Mouse (Mus musculus) kidney, postnatal 10 days (tissue): ENCODE measurements around the gene Patl2.
"Not testable (repeated sequence)": the region's sequence is repeated elsewhere in the genome, so short reads cannot be mapped to it uniquely, and the experiment has no call there.

ENCODE experiments used
- DNase-seq: peaks from one replicate; pipeline ENCODE4 v3.0.0; 2021; ENCODE audit warnings: mixed read lengths

The Patl2 gene

DNA sequence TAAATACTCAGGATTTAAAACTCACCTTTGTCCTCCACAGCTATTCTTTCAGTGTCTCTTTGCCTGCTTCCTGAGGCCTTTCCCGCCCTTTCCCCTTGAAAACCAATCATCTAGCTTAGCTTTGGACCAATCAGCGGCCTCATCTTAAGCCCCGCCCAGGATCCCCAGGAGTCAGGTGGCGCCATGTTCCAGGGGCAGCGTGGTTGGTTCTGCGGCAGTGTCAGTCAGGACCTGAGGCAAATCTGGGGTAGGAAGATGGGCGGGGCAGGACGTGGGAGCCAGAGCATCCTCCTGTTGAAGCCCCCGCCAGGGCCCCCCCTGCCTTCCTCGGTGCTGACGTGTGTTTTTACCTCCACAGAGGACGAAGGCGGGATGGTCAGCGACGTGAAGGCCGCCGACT lies at the start of gene Patl2, which contains the start of gene Terb2:
TSS of gene Patl2 (minus strand) at position 84 of the 400 bp plus-strand sequence.
TSS of gene Terb2 (plus strand) at position 167 of the 400 bp plus-strand sequence.
- no peak for DNase-seq

DNA sequence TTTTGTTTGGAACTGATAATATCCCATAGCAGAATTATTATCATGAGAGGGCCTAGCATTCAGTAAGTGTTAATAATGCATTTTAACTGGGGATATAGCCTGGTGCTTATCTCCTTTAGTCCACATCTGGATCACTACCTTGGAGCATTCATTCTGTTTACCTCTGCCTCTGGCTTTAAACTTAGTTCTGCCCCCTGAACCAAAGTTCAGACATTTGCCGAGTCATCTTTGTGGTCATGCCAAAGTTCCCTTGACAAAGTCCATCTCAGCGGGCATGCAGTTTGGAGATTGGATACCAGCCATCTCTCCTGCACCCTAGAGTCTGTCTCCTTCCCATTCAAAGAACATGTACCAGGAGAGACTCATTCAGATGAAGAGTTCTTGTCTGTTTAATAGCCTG lies 49.4 kb upstream of the Patl2 start:
- DNase-seq = peak; percentile 53

DNA sequence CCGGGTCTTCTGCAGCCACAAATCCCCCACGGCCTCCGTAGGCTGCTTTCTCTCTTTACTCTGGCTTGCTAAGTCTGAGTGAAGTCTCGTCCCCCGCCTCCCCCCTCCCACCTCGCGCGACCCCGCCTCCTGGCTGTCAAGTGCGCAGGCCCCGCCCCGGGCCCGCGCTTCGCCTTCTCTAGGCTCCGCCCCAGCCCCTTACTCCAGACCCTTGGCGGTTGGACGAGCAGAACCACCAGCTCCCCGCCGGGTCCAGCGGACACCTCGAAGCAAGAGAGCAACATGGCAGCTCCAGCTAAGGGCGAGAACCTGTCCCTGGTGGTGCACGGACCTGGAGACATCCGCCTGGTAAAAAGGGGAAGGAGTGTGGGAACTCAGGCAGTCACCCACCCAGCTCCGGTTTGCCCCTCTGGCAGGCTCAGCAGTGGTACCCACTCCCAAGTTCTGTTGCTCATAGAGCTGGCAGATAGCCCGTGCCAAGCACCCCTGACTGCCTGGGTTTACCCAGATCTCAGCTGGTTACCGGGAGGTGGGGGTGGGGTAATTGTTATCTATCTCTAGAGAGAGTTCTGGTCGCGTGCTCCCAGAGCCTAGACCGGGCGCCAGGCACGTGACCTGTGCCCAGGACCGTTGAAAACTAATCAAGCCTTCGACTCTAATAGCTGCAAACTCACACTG lies 48.8 kb upstream of the Patl2 start, which contains the start of gene Sord:
TSS of gene Sord (plus strand) at position 139 of the 678 bp plus-strand sequence.
- DNase-seq = peak; percentile 90

DNA sequence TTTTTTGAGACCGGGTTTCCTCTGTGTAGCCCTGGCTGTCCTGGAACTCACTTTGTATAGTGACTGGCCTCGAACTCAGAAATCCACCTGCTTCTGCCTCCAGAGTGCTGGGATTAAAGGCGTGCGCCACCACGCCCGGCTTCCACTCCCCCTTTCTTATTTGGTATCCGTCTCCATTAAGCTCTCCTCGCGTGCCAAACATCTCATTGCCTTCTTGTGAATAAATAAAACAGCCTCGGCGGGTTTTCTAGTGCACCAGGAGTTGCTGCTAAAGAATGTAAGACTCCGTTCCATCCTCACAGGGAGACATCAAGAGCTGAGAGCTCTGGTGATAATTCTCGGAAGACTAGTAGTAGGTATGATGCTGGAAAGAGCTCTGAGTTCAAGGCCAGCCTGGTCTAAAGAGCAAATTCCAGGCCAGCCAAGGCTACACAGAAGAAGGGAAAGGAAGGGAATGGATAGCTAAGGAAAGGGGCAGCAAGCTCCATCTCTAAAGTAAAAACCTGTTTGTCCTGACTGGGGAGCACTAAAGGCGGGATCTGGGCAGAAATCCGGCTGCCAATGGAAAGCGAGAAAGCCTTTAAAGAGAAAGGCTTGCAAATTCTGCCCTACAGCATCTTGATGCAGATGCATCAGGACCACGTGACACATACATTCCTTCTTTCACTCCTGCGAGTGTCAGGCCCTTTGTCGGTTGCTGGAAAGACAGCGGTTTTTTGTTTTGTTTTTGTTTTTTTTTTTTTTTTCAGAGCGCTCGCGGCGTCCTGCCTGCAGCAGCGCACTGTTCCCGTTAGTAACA lies 48.0 kb upstream of the Patl2 start:
- peak; percentile 46 for DNase-seq

DNA sequence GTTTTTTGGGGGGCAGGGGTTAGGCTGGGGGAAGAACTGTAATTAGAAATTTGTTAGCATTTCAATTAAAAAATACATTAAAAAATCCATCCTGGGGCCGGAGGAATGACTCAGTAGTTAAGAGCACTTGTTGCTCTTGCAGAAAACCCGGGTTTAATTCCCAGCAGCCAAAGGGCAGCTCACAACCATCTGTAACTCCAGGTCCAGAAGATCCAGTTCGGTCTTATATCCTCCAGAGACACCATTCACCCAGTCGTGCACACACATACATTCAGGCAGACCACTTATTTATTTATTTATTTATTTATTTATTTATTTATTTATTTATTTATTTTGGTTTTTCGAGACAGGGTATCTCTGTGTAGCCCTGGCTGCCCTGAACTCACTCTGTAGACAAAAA lies 47.4 kb upstream of the Patl2 start:
- DNase-seq = no peak

DNA sequence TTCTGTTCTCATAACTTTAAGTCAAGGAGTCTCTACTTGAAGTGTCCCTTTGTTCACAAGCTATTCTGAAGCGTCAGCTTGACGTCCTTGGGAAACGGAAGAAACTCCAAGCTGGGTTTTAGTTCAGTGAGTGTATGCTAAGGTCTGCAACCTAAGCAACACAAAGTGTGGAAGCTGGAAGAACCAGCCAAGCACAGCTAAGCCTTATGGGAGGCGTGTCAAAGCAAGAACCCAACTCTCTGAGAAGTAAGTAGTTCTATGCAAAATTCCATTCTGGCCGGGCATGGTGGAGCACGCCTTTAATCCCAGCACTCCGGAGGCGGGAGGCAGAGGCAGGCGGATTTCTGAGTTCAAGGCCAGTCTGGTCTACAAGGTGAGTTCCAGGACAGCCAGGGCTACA lies 45.6 kb upstream of the Patl2 start:
- no peak for DNase-seq

DNA sequence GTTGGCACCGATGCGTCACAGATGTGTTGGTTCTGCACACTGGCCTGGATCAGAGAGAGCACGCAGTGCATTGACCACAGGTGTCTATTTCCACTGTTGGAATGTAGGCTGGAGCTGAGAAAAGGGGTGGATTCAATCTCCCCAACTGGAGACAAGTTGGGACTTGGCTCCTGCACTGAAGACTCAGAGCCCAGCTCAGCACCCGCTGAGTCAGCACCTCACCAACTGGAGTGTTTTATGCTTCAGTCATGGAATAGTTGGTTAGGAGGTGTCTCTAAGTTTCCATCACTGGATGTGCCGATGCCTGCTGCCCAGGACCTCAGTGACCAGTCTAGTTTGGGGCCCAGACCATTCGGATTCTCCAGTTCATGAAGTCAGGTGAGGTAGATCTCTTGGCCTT lies 44.4 kb upstream of the Patl2 start:
- DNase-seq = no peak

DNA sequence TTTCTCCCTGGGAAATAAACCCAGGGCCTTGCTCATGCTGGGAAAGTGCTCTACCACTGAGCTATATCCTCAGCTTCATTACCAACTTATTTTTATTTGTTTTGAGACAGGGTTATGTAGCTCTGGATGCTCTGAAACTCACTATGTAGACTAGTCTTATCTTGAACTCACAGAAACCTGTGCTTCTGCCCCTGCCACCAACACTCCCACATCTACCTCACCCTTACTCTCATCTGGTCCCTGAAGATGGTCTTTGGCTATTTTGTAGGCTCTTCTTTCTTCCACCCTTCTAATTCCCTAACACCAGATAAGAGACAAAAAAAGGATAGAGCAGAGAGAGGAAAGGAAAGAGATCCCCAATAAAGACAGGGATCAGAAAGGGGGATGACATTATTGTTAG lies 37.7 kb upstream of the Patl2 start:
- no peak for DNase-seq

DNA sequence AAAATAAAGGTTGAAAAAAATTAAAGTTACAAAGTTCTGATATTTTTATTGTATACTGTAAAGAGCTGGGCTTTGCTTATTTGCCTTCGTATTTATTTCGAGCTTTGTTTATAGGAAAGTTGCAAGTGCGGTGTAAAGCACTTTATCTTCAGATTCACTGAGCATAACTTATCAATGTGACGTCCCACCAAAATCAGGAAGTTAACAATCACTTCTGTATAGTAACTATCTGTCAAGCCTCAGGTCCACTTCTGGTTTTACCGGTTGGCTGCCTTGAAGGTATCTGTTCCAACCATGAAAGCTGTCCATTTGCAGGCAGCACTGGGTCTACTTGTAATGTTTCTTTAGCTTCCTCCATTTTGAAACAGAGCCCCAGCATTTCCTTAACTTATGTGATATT lies 36.3 kb upstream of the Patl2 start:
- no peak for DNase-seq

DNA sequence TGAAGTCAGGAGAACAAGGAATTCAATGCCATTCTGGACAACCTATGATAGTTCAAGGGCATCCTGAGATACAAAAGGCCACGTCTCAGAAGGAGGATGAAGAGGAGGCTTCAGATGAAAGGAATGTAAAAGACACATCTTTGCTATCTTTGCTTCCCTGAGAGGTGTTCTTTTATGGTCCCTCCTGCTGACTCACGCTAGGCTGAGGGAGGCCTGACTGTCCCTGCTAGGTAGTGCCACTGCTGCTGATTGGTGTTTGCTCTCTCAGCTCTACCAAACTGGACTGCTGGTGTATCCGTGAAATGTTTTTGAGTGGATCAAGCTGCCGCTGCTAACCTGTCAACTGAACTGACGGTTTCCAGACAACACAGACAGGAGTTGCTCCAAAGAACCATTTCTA lies 35.8 kb upstream of the Patl2 start:
- DNase-seq = no peak

DNA sequence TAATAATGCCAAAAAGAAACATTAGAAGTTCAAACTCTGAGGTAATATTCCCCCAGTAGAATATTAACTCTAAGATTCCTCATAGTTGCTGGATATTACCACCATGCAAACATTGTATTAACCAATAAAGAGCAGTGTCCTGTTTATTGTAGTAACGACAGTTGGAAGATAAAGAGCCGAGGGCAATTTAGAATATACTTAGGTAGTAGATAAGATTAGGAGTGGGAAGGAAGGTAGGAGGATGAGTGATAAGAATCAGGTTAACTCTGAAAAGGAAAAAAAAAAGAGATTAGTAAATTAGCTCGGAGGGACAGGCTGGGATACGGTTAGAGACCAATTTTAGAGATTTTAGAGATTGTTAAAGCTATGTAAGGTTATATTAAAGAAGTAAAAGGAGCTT lies 35.4 kb upstream of the Patl2 start:
- no peak for DNase-seq

DNA sequence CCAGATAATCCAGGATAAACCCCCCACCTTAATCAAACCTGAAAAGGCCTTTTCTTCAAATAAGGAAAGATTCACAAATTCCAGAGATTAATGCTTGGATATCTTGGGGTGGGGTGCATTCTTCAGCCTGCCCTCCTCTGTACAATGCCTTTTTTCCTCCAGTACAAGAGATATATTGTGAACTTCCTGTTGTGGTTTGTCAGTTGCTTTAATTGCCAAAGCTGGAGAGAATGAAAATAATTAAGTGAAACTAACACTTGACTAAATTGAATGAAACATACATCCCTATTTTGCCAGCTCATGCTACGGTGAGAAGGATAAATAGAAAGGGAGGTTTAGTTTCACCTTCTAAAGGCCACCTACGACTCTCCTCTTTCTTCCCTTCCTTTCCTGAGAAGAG lies 32.2 kb upstream of the Patl2 start:
- no peak for DNase-seq

DNA sequence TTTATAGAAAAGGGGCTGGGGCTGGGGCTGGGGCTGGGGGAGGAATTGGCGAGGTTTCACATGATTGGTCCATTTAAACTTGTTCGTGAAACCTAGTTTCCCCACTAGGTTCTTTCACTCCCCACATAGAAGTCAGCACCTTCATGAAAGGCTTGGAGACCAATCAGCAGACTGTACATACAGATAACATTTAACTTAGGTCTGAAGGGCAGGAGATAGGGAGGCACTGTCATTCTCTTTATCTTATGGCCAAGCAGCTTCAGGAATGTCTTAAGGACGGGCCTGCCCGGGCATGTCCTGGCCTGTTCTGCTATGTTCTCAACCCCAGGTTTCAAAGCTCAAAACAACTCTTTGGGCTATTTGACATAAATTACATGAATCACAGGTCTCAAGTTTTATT lies 31.1 kb upstream of the Patl2 start:
- DNase-seq = not testable (repeated sequence)

DNA sequence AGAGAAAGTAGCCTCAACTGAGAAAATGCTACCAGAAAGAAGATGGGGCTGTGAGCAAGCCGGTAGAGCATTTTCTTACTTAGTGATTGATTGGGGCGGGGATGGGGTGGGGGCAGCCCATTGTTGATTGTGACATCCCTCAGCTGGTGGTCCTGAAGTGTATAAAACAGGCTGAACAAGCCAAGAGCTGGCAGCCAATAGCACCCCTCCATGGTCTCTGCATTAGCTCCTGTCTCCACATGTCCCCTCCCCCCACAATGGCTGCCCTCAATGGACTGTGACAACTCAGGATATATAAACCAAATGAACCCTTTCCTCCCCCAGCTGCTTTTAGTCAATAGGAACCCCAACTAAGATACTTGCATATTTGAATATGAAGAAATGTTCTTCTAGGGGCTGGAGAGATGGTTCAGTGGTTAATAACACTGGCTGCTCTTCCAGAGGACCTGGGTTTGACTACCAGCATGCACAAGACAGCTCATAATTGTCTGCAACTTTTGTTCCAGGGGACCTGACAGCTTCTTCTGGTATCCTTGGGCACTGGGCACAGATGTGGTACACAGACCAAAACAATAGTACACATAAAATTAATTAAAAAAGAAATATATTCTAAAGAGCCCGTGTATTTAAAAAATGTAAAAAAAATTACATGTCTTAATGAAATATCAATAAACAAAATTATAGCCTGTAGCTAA lies 24.7 kb upstream of the Patl2 start:
- DNase-seq = no peak

DNA sequence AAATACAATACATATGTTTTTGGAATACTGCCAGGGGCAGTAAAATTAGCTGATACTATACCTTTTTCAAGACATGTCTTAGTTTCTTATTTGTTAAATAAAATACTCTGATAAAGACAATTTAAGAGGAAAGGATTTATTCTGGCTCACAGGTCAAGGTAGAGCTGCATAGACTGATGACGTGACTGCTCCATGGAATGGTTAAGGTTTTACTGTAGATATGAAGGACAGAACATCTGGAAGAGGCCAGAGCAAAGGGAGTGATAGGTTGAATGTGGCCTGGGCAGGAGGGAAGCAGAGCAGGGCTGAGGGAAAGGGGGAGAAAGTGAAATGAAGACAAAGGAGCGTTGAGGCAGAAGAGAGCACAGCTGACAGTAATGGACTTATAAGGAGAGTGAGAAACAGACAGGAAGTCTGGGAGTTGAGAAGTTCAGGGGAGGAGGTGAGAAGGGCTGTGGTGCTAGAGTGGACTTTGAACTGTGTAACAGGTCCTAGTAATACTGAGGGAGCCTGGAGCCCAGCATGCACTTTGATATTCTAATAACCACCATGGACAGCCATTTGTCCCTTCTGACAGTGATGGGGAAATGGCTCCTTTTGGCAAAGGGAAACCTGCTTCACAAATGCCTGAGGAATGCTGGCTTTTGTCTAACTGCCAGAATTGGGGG lies 20.6 kb upstream of the Patl2 start:
- no peak for DNase-seq

DNA sequence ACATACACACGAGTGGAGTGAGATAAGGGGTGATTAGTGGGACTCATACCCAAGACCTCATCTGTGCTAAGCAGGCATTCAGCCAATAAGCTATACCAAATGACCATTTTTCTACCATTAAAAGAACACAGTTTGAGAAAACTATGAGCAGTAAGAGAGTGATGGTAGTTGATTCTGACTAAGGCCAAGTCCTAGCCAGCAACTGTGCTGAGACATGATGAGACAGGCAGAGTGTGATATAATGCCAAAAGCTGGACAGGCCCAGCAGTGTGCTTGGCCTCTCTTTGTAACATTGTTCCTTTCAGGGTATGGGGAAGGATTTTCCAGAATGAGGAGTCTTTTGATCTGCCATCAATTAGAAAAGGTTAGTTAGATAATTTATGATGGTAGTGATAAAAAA lies 15.5 kb upstream of the Patl2 start:
- no peak for DNase-seq

DNA sequence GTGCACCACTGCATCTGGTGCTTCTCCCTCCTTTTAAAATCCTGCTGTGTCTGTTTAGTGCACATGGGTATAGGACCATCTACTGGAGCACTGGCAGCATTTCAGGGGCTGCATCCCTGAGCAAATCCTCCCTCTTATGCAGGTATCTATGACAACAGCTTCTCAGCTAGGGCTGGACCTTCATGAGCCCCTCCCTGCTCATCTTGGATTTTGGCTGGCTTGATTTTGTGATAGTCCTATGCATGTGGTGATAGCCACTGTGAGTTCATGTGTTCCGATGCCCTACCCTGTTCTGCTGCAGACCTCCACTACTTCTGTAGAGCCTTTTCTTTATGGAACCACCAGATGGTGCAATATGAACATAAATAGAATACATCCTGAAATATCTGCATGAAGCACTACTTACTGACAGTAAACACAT lies 8.5 kb upstream of the Patl2 start:
- no peak for DNase-seq

DNA sequence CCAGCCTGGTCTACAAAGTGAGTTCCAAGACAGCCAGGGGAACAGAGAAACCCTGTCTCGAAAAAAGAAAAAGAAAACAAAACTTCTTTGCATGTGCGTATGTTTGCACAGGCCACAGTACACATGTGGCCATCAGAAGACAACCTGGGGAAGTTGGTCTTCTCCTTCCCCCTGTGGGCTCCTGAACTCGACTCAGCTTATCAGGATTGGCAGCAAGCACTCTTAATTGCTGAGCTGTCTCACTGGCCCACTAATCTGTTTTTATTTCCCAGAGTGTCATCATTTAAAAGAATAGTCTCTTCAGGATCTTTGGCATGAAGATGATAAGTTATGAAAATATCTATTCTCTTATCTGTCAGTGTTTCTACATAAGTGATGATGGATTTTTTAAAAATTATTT lies 5.9 kb upstream of the Patl2 start:
- DNase-seq = no peak

DNA sequence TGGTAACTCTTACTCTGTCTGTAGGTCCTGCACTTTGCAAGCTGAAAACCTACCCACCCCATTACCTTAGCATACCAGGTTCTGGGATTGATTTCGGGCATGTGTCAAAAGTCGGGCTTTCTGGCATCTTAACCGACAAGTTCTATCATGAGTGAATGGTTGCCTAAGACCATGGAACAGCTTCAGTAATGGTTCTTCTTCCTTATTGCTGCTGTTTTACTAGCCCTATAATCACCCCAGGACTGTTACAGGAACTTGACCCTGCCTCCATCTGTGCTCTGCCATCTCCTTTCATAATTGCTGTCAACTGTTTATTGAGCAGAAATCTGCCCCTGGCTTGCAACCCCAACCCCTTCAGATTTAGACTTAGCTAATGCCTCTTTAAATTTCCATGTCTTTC lies 762 bp upstream of the Patl2 start:
- no peak for DNase-seq

DNA sequence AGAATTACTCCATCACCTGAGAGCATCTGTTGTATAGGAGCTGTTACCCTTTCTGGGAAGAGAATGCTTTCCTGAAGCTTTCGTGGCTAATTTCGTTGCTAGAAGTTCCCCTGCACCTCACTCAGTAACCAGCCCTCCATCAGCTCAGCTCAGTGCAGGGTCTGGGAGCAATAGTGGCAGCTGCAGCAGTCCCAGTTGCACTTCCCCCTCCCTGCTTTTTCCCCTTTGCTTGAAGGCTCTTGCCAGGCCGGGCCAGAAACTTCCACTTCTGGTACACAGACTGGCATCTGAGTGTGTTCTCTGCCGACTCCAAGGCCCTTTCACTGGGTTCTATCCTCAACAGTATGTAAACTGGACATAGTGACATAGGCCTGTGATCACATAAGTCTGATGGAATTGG lies 903 bp downstream of the Patl2 start:
- DNase-seq = no peak

DNA sequence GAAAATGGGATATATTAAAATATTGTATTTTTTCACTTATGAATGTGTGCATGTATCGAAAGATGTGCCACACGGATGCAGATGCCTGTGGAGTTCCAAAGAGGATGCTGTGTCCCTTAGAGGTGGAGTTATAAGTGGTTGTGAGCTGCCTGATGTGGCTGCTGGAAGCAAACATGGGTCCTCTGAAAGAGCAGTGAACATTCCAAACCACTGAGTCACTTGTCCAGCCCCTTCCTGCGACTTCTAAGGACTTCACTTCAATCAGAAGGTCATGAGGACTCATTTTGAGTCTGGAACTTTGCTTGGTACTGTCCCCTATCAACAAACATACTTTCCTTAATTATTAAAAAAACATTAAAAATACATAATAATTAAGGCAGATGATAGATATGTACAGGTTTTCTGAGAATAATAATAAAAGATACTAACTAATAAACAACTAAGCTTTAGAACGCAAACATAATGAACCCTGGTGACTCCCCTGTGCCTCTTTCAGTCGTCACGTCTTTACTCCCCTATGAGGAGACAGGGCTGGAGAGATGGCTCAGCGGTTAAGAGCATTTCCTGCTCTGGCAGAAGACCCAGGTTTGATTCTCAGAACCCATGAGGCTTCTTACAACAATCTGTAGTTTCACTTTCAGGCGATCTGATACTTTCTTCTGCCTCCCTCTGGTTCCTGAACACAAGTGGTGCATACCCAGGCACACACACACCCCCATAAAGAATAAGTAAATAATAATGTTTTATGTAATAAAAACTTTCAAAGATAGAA lies 5.8 kb downstream of the Patl2 start:
- no peak for DNase-seq

DNA sequence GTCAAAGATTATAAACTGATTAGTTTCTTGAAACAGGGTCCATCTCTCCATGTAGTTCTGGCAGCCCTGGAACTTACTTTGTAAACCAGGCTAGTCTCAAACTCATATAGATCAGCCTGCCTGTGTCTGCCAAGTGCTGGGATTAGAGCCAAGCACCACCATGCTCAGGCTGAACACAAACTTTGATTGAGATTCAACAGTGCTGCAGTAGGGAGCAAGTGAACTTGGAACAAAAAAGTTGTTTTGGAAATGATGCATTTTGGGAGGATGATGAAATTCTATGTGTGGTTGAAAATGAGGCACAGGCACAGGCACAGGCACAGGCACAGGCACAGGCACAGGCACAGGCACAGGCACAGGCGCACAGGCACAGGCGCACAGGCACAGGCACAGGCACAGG lies 13.8 kb downstream of the Patl2 start:
- no peak for DNase-seq
